In the genomic region with DNA sequence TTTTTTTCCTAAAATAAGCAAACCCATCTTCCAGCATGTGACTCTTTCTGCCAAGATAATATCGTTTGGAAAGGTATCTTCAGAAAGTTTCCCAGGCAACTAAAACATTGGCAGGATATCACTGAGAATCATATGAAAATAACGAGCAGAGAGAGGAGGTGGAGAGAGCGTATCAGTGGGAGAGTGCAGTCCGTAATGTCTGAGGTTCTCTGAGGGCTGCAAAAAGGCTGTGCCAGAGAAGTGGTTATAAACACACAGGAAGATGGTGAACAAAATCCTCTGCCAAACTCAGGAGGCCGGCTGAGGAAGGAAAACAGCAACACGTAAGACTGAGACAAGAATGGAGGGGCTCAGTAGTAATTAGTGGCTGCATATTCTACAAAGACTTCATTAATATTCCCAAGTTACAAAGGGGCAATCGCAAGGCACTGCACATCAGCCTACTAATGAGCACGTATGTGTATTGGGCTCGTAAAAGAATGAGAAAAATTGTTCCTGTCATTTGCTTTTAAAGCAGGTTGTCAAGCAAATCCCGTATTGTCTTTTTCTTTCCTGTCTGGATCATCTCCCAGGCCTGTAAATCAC, we compare ENCODE assay signal across 12 mouse cellular contexts. TPM values are rescaled to one million over a fixed set of nuclear protein-coding genes. Genes with fewer than 3 reads are reported as not detected.
DNase-seq lines count a peak whose midpoint lies in the region; ATAC-seq and TF ChIP-seq lines count a peak whose summit lies in the region.
"Had no signal": no experiment of that assay in that cellular context is flagged by ENCODE, and none has a peak within 500 bp of the region (broad histone marks: within the 10 kb centered on the region; RNA-seq: fewer than 3 reads in every experiment).

No protein-coding gene starts in this region.

- H3K27me3 ChIP-seq in kidney, postnatal 0 days (ENCODE audit: insufficient read depth, low read length), result no peaks in the 10 kb centered on the region
- no peaks in the 10 kb centered on the region for H3K27me3 ChIP-seq in forebrain, embryonic 13.5 days
- no peaks in the 10 kb centered on the region for H3K27me3 ChIP-seq in neural tube, embryonic 15.5 days (replicated peaks)
- H3K27me3 ChIP-seq: liver, embryonic 12.5 days had no signal

- ATAC-seq in kidney, postnatal 0 days (replicated peaks; ENCODE audit: low FRiP score, low read depth), result no peak
- ATAC-seq in forebrain, embryonic 13.5 days, result peak; percentile 93
- ATAC-seq in neural tube, embryonic 15.5 days (ENCODE audit: low FRiP score), result no peak
- ATAC-seq: liver, embryonic 12.5 days had no signal

- H3K9me3 ChIP-seq in kidney, postnatal 0 days (replicated peaks; ENCODE audit: low read length), result no peaks in the 10 kb centered on the region
- no peaks in the 10 kb centered on the region for H3K9me3 ChIP-seq in forebrain, embryonic 13.5 days (replicated peaks)
- H3K9me3 ChIP-seq in neural tube, embryonic 15.5 days (replicated peaks), result no peaks in the 10 kb centered on the region
- H3K9me3 ChIP-seq: liver, embryonic 12.5 days had no signal

- TF ChIP-seq CTCF in gastrocnemius, adult 2 months (IDR thresholded peaks at IDR 0.05), result no peak
- no peak for TF ChIP-seq CTCF in kidney, postnatal 0 days (IDR thresholded peaks at IDR 0.05; ENCODE audit: low read depth)

- no peaks in the 10 kb centered on the region for H3K4me1 ChIP-seq in kidney, postnatal 0 days (replicated peaks; ENCODE audit: insufficient read depth, low read length)
- peaks cover 22% of the 10 kb centered on the region for H3K4me1 ChIP-seq in forebrain, embryonic 13.5 days
- H3K4me1 ChIP-seq in neural tube, embryonic 15.5 days, result peaks cover 13% of the 10 kb centered on the region
- H3K4me1 ChIP-seq: liver, embryonic 12.5 days had no signal

- peak overlapping the region; percentile 48 for H3K27ac ChIP-seq in gastrocnemius, adult 2 months
- H3K27ac ChIP-seq in kidney, postnatal 0 days, result 0 out of 2 replicates have a peak overlapping the region, but pooled peaks have one; percentile 25
- H3K27ac ChIP-seq in forebrain, embryonic 13.5 days, result peak overlapping the region; percentile 74
- no peak overlapping the region; the same call in 1 of the 2 replicates for H3K27ac ChIP-seq in neural tube, embryonic 15.5 days (replicated peaks)
- H3K27ac ChIP-seq: liver, embryonic 12.5 days had no signal

- H3K4me2 ChIP-seq in kidney, postnatal 0 days (ENCODE audit: low read length), result peak overlapping the region; percentile 13; the same call in 1 of the 2 replicates
- peak overlapping the region; percentile 41 for H3K4me2 ChIP-seq in forebrain, embryonic 13.5 days
- H3K4me2 ChIP-seq in neural tube, embryonic 15.5 days, result peak overlapping the region; percentile 16; the same call in 1 of the 2 replicates
- H3K4me2 ChIP-seq: liver, embryonic 12.5 days had no signal

- H3K4me3 ChIP-seq in gastrocnemius, adult 2 months, result peak overlapping the region; percentile 9; the same call in 1 of the 2 replicates
- H3K4me3 ChIP-seq in kidney, postnatal 0 days (replicated peaks; ENCODE audit: low read depth, low read length), result no peak overlapping the region
- 0 out of 2 replicates have a peak overlapping the region, but pooled peaks have one; percentile 4 for H3K4me3 ChIP-seq in forebrain, embryonic 13.5 days
- H3K4me3 ChIP-seq in neural tube, embryonic 15.5 days (replicated peaks), result no peak overlapping the region
- H3K4me3 ChIP-seq: liver, embryonic 12.5 days had no signal

- 34% methylated on average over 10 of the region's 10 CpGs for WGBS in kidney, postnatal 0 days
- WGBS in forebrain, embryonic 13.5 days, result 16% methylated on average over 10 of the region's 10 CpGs
- 25% methylated on average over 10 of the region's 10 CpGs for WGBS in neural tube, embryonic 15.5 days

- intact Hi-C loops in gastrocnemius, adult 2 months (cut with DNase I), result no loop called here
- intact Hi-C loops in left cerebral cortex, postnatal 14 days (cut with DNase I), result no loop called here

- no peaks in the 10 kb centered on the region for H3K36me3 ChIP-seq in kidney, postnatal 0 days (ENCODE audit: insufficient read depth, low read length)
- no peaks in the 10 kb centered on the region for H3K36me3 ChIP-seq in forebrain, embryonic 13.5 days (ENCODE audit: poor library complexity, severe bottlenecking)
- no peaks in the 10 kb centered on the region for H3K36me3 ChIP-seq in neural tube, embryonic 15.5 days
- H3K36me3 ChIP-seq: liver, embryonic 12.5 days had no signal

- no peak for DNase-seq in gastrocnemius, adult 2 months
- no peak for DNase-seq in gastrocnemius, adult 18-20 months (ENCODE audit: low spot score)
- no peak for DNase-seq in kidney, postnatal 0 days (ENCODE audit: low spot score)
- DNase-seq in kidney, adult 8-10 months, result no peak
- no peak for DNase-seq in ovary, postnatal 14 days (ENCODE audit: low spot score)
- no peak for DNase-seq in left cerebral cortex, postnatal 14 days (ENCODE audit: low spot score in 2 of 2)
- DNase-seq: adrenal gland, adult 8-10 months; cerebellum, adult 8-10 months had no signal

- no peak overlapping the region for H3K9ac ChIP-seq in kidney, postnatal 0 days (ENCODE audit: low read depth, low read length)
- H3K9ac ChIP-seq in forebrain, embryonic 13.5 days, result 0 out of 2 replicates have a peak overlapping the region, but pooled peaks have one; percentile 12
- no peak overlapping the region for H3K9ac ChIP-seq in neural tube, embryonic 15.5 days (replicated peaks)
- H3K9ac ChIP-seq: liver, embryonic 12.5 days had no signal

RNA-seq across cellular contexts. Expression of gene Cers6, which starts 54.8 kb away (rescaled TPM):
- total RNA-seq in gastrocnemius, adult 2 months (2021), result 1 to 10 TPM in 1 of 2 experiments, under 1 TPM in 1; 0.59 to 1.6 TPM
- under 1 TPM; 0.80 to 0.97 TPM for total RNA-seq in gastrocnemius, adult 18-20 months (2021)
- 18.3 and 19.3 TPM in 2 replicates for polyA plus RNA-seq in kidney, postnatal 0 days (2015; fragmentation: Nextera tagmentation; extraction: Ambion mirVana)
- polyA plus RNA-seq in forebrain, embryonic 13.5 days (2015; fragmentation: Nextera tagmentation; extraction: Ambion mirVana), result 36.7 and 40.1 TPM in 2 replicates
- polyA plus RNA-seq in neural tube, embryonic 15.5 days (2015; fragmentation: Nextera tagmentation; extraction: Ambion mirVana), result 51.1 and 52.1 TPM in 2 replicates
- total RNA-seq in left cerebral cortex, postnatal 14 days (2021), result 10 to 100 TPM; 69.2 to 74.0 TPM
- total RNA-seq: MEL had no signal

Comparison
In these comparisons a context has a peak if more than half of its experiments do, and no peak if none do; other contexts are left out.
1. H3K4me3 ChIP-seq: peak in gastrocnemius, adult 2 months (single experiment) and forebrain, embryonic 13.5 days (single experiment); none in kidney, postnatal 0 days (single experiment) and neural tube, embryonic 15.5 days (single experiment).
2. RNA of gene Cers6, which starts 54.8 kb away (total RNA-seq): 69.2 to 74.0 TPM in left cerebral cortex, postnatal 14 days; 0.59 to 1.6 TPM in gastrocnemius, adult 2 months and 0.80 to 0.97 TPM in gastrocnemius, adult 18-20 months; every median in the first group is over 10 times any median in the second.
3. Peak in every context shown above with its lines, with median percentiles within 50 percentile points of each other: H3K4me2 ChIP-seq.